Mouse (Mus musculus): ENCODE results near the gene Rnf113a2. TPM values are rescaled to one million over a fixed set of nuclear protein-coding genes. Genes with fewer than 3 reads are reported as not detected.

Rnf113a2 gene
- total and polyA plus RNA-seq, 3 experiments: 0.10 to 0.15 TPM; not detected in 1

- Histone ChIP-seq H3K36me3 (ENCODE audit: control insufficient read depth in 1 of 2, insufficient read depth in 2 of 2, low read length in 2 of 2) (peaks cover 0 to 10% of the 10 kb centered on the region in 2 experiments; a peak in 2 of 4 replicates), H3K27me3 (ENCODE audit: control insufficient read depth in 1 of 2, insufficient read depth in 2 of 2, low read length in 2 of 2) (no peaks in the 10 kb centered on the region), H3K27ac (ENCODE audit: control insufficient read depth, low read depth, low read length) (no peak overlapping the region), H3K9me3 (replicated peaks; ENCODE audit: insufficient read depth, low read length) (no peaks in the 10 kb centered on the region), H3K9ac (ENCODE audit: control insufficient read depth, low read depth, low read length, poor library complexity, severe bottlenecking) (no peak overlapping the region), H3K4me3 (ENCODE audit: control insufficient read depth in 1 of 2, insufficient read depth in 1 of 2, low read depth in 2 of 2, low read length in 2 of 2) (no peak overlapping the region), H3K4me1 (ENCODE audit: control insufficient read depth in 1 of 2, insufficient read depth in 2 of 2, low read length in 2 of 2) (peaks cover 3 to 6% of the 10 kb centered on the region in 2 experiments; a peak in 3 of 4 replicates), H3K79me2 (ENCODE audit: control insufficient read depth, insufficient read depth, low read length, poor library complexity) (peaks cover 13% of the 10 kb centered on the region)
- no peak for DNase-seq (ENCODE audit: low read depth, low spot score)
- TF ChIP-seq MYB (IDR thresholded peaks at IDR 0.05; ENCODE audit: low read depth, low read length) (no peak), MXI1 (IDR thresholded peaks at IDR 0.05; ENCODE audit: low read depth, low read length) (no peak), ZNF384 (IDR thresholded peaks at IDR 0.05; ENCODE audit: low read depth, low read length) (no peak), E2F4 (IDR thresholded peaks at IDR 0.05; ENCODE audit: borderline replicate concordance, low read depth, low read length) (no peak), MYC (IDR thresholded peaks at IDR 0.05; ENCODE audit: low read depth, low read length) (no peak), ETS1 (IDR thresholded peaks at IDR 0.05; ENCODE audit: low read depth, low read length) (no peak), CTCF (IDR thresholded peaks at IDR 0.05 in 2 of 3, conservative IDR thresholded peaks at IDR 0.05 in 1 of 3; ENCODE audit: control insufficient read depth in 1 of 3, insufficient read depth in 1 of 3, low read depth in 2 of 3, low read length in 3 of 3, poor library complexity in 1 of 3, severe bottlenecking in 1 of 3) (no peak)
Observed at GRCm38 (mm10) chr12:84448181-84448580, 31.2 kb downstream of the Rnf113a2 start.

- Histone ChIP-seq H3K4me1 (ENCODE audit: control insufficient read depth in 1 of 2, insufficient read depth in 2 of 2, low read length in 2 of 2) (peaks cover 3 to 12% of the 10 kb centered on the region in 2 experiments; a peak in 3 of 4 replicates), H3K27me3 (ENCODE audit: control insufficient read depth in 1 of 2, insufficient read depth in 2 of 2, low read length in 2 of 2) (no peaks in the 10 kb centered on the region), H3K36me3 (ENCODE audit: control insufficient read depth in 1 of 2, insufficient read depth in 2 of 2, low read length in 2 of 2) (peaks cover 0 to 17% of the 10 kb centered on the region in 2 experiments; a peak in 2 of 4 replicates), H3K4me3 (ENCODE audit: control insufficient read depth in 1 of 2, insufficient read depth in 1 of 2, low read depth in 2 of 2, low read length in 2 of 2) (peak overlapping the region; percentile 77 to 89), H3K79me2 (ENCODE audit: control insufficient read depth, insufficient read depth, low read length, poor library complexity) (peaks cover 13% of the 10 kb centered on the region), H3K9me3 (replicated peaks; ENCODE audit: insufficient read depth, low read length) (no peaks in the 10 kb centered on the region), H3K9ac (ENCODE audit: control insufficient read depth, low read depth, low read length, poor library complexity, severe bottlenecking) (peak overlapping the region; percentile 61), H3K27ac (ENCODE audit: control insufficient read depth, low read depth, low read length) (no peak overlapping the region)
- peak; percentile 33 for DNase-seq (ENCODE audit: low read depth, low spot score)
- TF ChIP-seq ZKSCAN1 (IDR thresholded peaks at IDR 0.05; ENCODE audit: low read depth, low read length) (no peak), NELFE (IDR thresholded peaks at IDR 0.05; ENCODE audit: low read depth, low read length) (no peak), USF1 (IDR thresholded peaks at IDR 0.05; ENCODE audit: low read depth, low read length) (no peak), EP300 (IDR thresholded peaks at IDR 0.05; ENCODE audit: low read depth in 1 of 2, low read length in 2 of 2) (no peak), RCOR1 (IDR thresholded peaks at IDR 0.05; ENCODE audit: low read depth, low read length) (no peak), ZMIZ1 (IDR thresholded peaks at IDR 0.05; ENCODE audit: low read depth, low read length) (no peak), MAZ (IDR thresholded peaks at IDR 0.05; ENCODE audit: low read depth, low read length) (no peak)
Observed at GRCm38 (mm10) chr12:84449887-84450286, 32.9 kb downstream of the Rnf113a2 start.

GRCm38 (mm10) chr12:84450351-84450717 lies 33.3 kb downstream of the Rnf113a2 start:
- peaks cover 3 to 12% of the 10 kb centered on the region in 2 experiments; a peak in 3 of 4 replicates for H3K4me1 ChIP-seq (ENCODE audit: control insufficient read depth in 1 of 2, insufficient read depth in 2 of 2, low read length in 2 of 2)
- no peaks in the 10 kb centered on the region for H3K9me3 ChIP-seq (replicated peaks; ENCODE audit: insufficient read depth, low read length)
- no peak for DNase-seq (ENCODE audit: low read depth, low spot score)
- peaks cover 13% of the 10 kb centered on the region for H3K79me2 ChIP-seq (ENCODE audit: control insufficient read depth, insufficient read depth, low read length, poor library complexity)
- peaks cover 0 to 17% of the 10 kb centered on the region in 2 experiments; a peak in 2 of 4 replicates for H3K36me3 ChIP-seq (ENCODE audit: control insufficient read depth in 1 of 2, insufficient read depth in 2 of 2, low read length in 2 of 2)
- H3K27ac ChIP-seq (ENCODE audit: control insufficient read depth, low read depth, low read length): no peak overlapping the region
- H3K4me3 ChIP-seq (ENCODE audit: control insufficient read depth in 1 of 2, insufficient read depth in 1 of 2, low read depth in 2 of 2, low read length in 2 of 2): peak overlapping the region; percentile 77 to 89
- TF ChIP-seq POLR2A (IDR thresholded peaks at IDR 0.05; ENCODE audit: control insufficient read depth in 1 of 2, insufficient read depth in 1 of 2, low read depth in 1 of 2, low read length in 2 of 2, poor library complexity in 1 of 2) (no peak), USF1 (IDR thresholded peaks at IDR 0.05; ENCODE audit: low read depth, low read length) (no peak), SMC3 (IDR thresholded peaks at IDR 0.05; ENCODE audit: low read depth, low read length) (no peak)
- no peaks in the 10 kb centered on the region for H3K27me3 ChIP-seq (ENCODE audit: control insufficient read depth in 1 of 2, insufficient read depth in 2 of 2, low read length in 2 of 2)
- H3K9ac ChIP-seq (ENCODE audit: control insufficient read depth, low read depth, low read length, poor library complexity, severe bottlenecking): peak overlapping the region; percentile 61

All from MEL (cell line).